17 mouse cellular contexts compared by ENCODE assay signal in genomic region chr12:103486726-103487125, GRCm38 (mm10). TPM values are rescaled to one million over a fixed set of nuclear protein-coding genes. Genes with fewer than 3 reads are reported as not detected.
A peak's percentile ranks its signal among the peaks of the same experiment; 100 is the strongest.
DNase-seq lines count a peak whose midpoint lies in the region; ATAC-seq and TF ChIP-seq lines count a peak whose summit lies in the region.
"Had no signal": no experiment of that assay in that cellular context is flagged by ENCODE, and none has a peak within 500 bp of the region (broad histone marks: within the 10 kb centered on the region; RNA-seq: fewer than 3 reads in every experiment).

No protein-coding gene starts in this region.

- ATAC-seq in hindbrain, embryonic 16.5 days: no peak
- no peak for ATAC-seq in midbrain, embryonic 16.5 days
- ATAC-seq: midbrain, embryonic 13.5 days had no signal

- DNase-seq in gastrocnemius, adult 2 months: peak; percentile 74
- DNase-seq in gastrocnemius, postnatal 10 days: no peak
- DNase-seq in cerebellum, adult 9-11 months: peak; percentile 85
- peak; percentile 46 for DNase-seq in heart, postnatal 25 days (ENCODE audit: low spot score)
- DNase-seq: kidney, adult 18-20 months; kidney, postnatal 25 days had no signal

- no peak overlapping the region; the same call in 1 of the 2 replicates for H3K4me3 ChIP-seq in gastrocnemius, adult 2 months
- no peak overlapping the region for H3K4me3 ChIP-seq in brown adipose tissue, adult 24 weeks (ENCODE audit: insufficient read depth, low read depth, low read length)
- no peak overlapping the region for H3K4me3 ChIP-seq in hindbrain, embryonic 16.5 days (ENCODE audit: low read length)
- H3K4me3 ChIP-seq in midbrain, embryonic 16.5 days (ENCODE audit: low read depth, low read length): no peak overlapping the region
- H3K4me3 ChIP-seq: erythroblast, embryonic 14.5 days; hindbrain, embryonic 13.5 days; limb, embryonic 10.5 days; liver, embryonic 15.5 days; midbrain, embryonic 13.5 days had no signal

- H3K4me2 ChIP-seq in hindbrain, embryonic 16.5 days (ENCODE audit: low read length): no peak overlapping the region
- no peak overlapping the region for H3K4me2 ChIP-seq in midbrain, embryonic 16.5 days (ENCODE audit: low read length)
- H3K4me2 ChIP-seq: hindbrain, embryonic 13.5 days; liver, embryonic 15.5 days; midbrain, embryonic 13.5 days had no signal

- peak overlapping the region; percentile 88 for H3K27ac ChIP-seq in gastrocnemius, adult 2 months
- peak overlapping the region; percentile 97 for H3K27ac ChIP-seq in brown adipose tissue, adult 24 weeks (replicated peaks; ENCODE audit: low read depth, low read length)
- H3K27ac ChIP-seq in hindbrain, embryonic 16.5 days (ENCODE audit: low read depth, low read length): no peak overlapping the region
- H3K27ac ChIP-seq in midbrain, embryonic 16.5 days (ENCODE audit: low read length): no peak overlapping the region
- H3K27ac ChIP-seq: hindbrain, embryonic 13.5 days; limb, embryonic 10.5 days; liver, embryonic 15.5 days; macrophage; midbrain, embryonic 13.5 days had no signal

- peaks cover 19% of the 10 kb centered on the region for H3K4me1 ChIP-seq in brown adipose tissue, adult 24 weeks (ENCODE audit: control insufficient read depth, insufficient read depth, insufficient read length, low read length)
- no peaks in the 10 kb centered on the region for H3K4me1 ChIP-seq in hindbrain, embryonic 16.5 days (ENCODE audit: control insufficient read depth, insufficient read depth, low read depth, low read length)
- H3K4me1 ChIP-seq in midbrain, embryonic 16.5 days (ENCODE audit: control insufficient read depth, insufficient read depth, low read length): no peaks in the 10 kb centered on the region
- H3K4me1 ChIP-seq: hindbrain, embryonic 13.5 days; limb, embryonic 10.5 days; liver, embryonic 15.5 days; midbrain, embryonic 13.5 days had no signal

- no peaks in the 10 kb centered on the region for H3K36me3 ChIP-seq in hindbrain, embryonic 16.5 days (ENCODE audit: control insufficient read depth, insufficient read depth, low read length)
- H3K36me3 ChIP-seq in midbrain, embryonic 16.5 days (ENCODE audit: control insufficient read depth, insufficient read depth, low read length): no peaks in the 10 kb centered on the region
- H3K36me3 ChIP-seq: G1E; hindbrain, embryonic 13.5 days; limb, embryonic 10.5 days; liver, embryonic 15.5 days; midbrain, embryonic 13.5 days had no signal

- intact Hi-C loops in gastrocnemius, adult 2 months (cut with DNase I): no loop called here
- intact Hi-C loops in heart, postnatal 25 days (cut with DNase I): no loop called here

- no peak for TF ChIP-seq CTCF in gastrocnemius, adult 2 months (IDR thresholded peaks at IDR 0.05)

- no peaks in the 10 kb centered on the region for H3K9me3 ChIP-seq in hindbrain, embryonic 16.5 days (ENCODE audit: control insufficient read depth, low read length)
- H3K9me3 ChIP-seq in midbrain, embryonic 16.5 days (replicated peaks; ENCODE audit: control insufficient read depth, low read length, poor library complexity, severe bottlenecking): no peaks in the 10 kb centered on the region
- H3K9me3 ChIP-seq: G1E; hindbrain, embryonic 13.5 days; limb, embryonic 10.5 days; liver, embryonic 15.5 days; midbrain, embryonic 13.5 days had no signal

- H3K27me3 ChIP-seq in hindbrain, embryonic 16.5 days (replicated peaks; ENCODE audit: control insufficient read depth, insufficient read depth, low read length): no peaks in the 10 kb centered on the region
- no peaks in the 10 kb centered on the region for H3K27me3 ChIP-seq in midbrain, embryonic 16.5 days (ENCODE audit: control insufficient read depth, insufficient read depth, low read depth, low read length)
- H3K27me3 ChIP-seq: hindbrain, embryonic 13.5 days; liver, embryonic 15.5 days; midbrain, embryonic 13.5 days had no signal

- H3K9ac ChIP-seq in hindbrain, embryonic 16.5 days (ENCODE audit: low read depth, low read length): no peak overlapping the region
- no peak overlapping the region for H3K9ac ChIP-seq in midbrain, embryonic 16.5 days (ENCODE audit: low read depth, low read length)
- H3K9ac ChIP-seq: hindbrain, embryonic 13.5 days; liver, embryonic 15.5 days; midbrain, embryonic 13.5 days had no signal

- 100% methylated on average over 1 of the region's 1 CpGs for WGBS in hindbrain, embryonic 16.5 days
- 91% methylated on average over 1 of the region's 1 CpGs for WGBS in midbrain, embryonic 16.5 days

RNA-seq across cellular contexts. Expression of gene Ifi27l2b, which starts 29.7 kb away (rescaled TPM):
- total RNA-seq in gastrocnemius, adult 2 months (2021): not detected
- not detected for total RNA-seq in gastrocnemius, postnatal 10 days (2021)
- not detected in 2 replicates for polyA plus RNA-seq in brown adipose tissue, adult 24 weeks (2012; ENCODE audit: insufficient read depth, insufficient read length, missing spikeins)
- total RNA-seq in heart, postnatal 25 days (2021): under 1 TPM in 1 of 2 experiments, not detected in 1; 0.23 TPM
- polyA plus RNA-seq in hindbrain, embryonic 16.5 days (2015; fragmentation: Nextera tagmentation; extraction: Ambion mirVana): not detected in 2 replicates
- polyA plus RNA-seq in midbrain, embryonic 16.5 days (2015; fragmentation: Nextera tagmentation; extraction: Ambion mirVana): not detected in 2 replicates
- total RNA-seq: granulocyte monocyte progenitor cell, adult 5-6 weeks had no signal
- polyA plus RNA-seq: erythroblast, embryonic 14.5 days; G1E; hindbrain, embryonic 13.5 days; limb, embryonic 10.5 days; liver, embryonic 15.5 days; macrophage; midbrain, embryonic 13.5 days had no signal

RNA-seq across cellular contexts. Expression of gene Ifi27l2a, which starts 43.2 kb away (rescaled TPM):
- total RNA-seq in gastrocnemius, adult 2 months (2021): 10 to 100 TPM in 1 of 2 experiments, 1 to 10 TPM in 1; 5.9 to 11.1 TPM
- total RNA-seq in gastrocnemius, postnatal 10 days (2021): 1 to 10 TPM; 7.7 to 7.8 TPM
- polyA plus RNA-seq in brown adipose tissue, adult 24 weeks (2012; ENCODE audit: insufficient read depth, insufficient read length, missing spikeins): 1,113 and 2,189 TPM in 2 replicates
- total RNA-seq in heart, postnatal 25 days (2021): 10 to 100 TPM; 18.2 to 31.0 TPM
- polyA plus RNA-seq in hindbrain, embryonic 16.5 days (2015; fragmentation: Nextera tagmentation; extraction: Ambion mirVana): 2.2 and 2.6 TPM in 2 replicates
- polyA plus RNA-seq in midbrain, embryonic 16.5 days (2015; fragmentation: Nextera tagmentation; extraction: Ambion mirVana): 1.6 and 2.3 TPM in 2 replicates

RNA-seq across cellular contexts. Expression of gene Ppp4r4, which starts 45.4 kb away (rescaled TPM):
- under 1 TPM; 0.25 to 0.31 TPM for total RNA-seq in gastrocnemius, adult 2 months (2021)
- under 1 TPM; 0.25 to 0.87 TPM for total RNA-seq in gastrocnemius, postnatal 10 days (2021)
- 1.0 and 3.8 TPM in 2 replicates for polyA plus RNA-seq in brown adipose tissue, adult 24 weeks (2012; ENCODE audit: insufficient read depth, insufficient read length, missing spikeins)
- under 1 TPM; 0.39 to 0.45 TPM for total RNA-seq in heart, postnatal 25 days (2021)
- polyA plus RNA-seq in hindbrain, embryonic 16.5 days (2015; fragmentation: Nextera tagmentation; extraction: Ambion mirVana): 3.4 and 4.1 TPM in 2 replicates
- 2.8 and 3.6 TPM in 2 replicates for polyA plus RNA-seq in midbrain, embryonic 16.5 days (2015; fragmentation: Nextera tagmentation; extraction: Ambion mirVana)
- polyA plus RNA-seq: erythroblast, embryonic 14.5 days; G1E had no signal

RNA-seq across cellular contexts. Expression of gene Ifi27, which starts 52.7 kb away (rescaled TPM):
- 10 to 100 TPM; 46.8 to 61.0 TPM for total RNA-seq in gastrocnemius, adult 2 months (2021)
- total RNA-seq in gastrocnemius, postnatal 10 days (2021): 100 to 1,000 TPM; 104 to 113 TPM
- 2,121 and 2,899 TPM in 2 replicates for polyA plus RNA-seq in brown adipose tissue, adult 24 weeks (2012; ENCODE audit: insufficient read depth, insufficient read length, missing spikeins)
- total RNA-seq in heart, postnatal 25 days (2021): 10 to 100 TPM; 56.3 to 68.1 TPM
- 16.6 TPM in 2 replicates for polyA plus RNA-seq in hindbrain, embryonic 16.5 days (2015; fragmentation: Nextera tagmentation; extraction: Ambion mirVana)
- 10.0 and 12.3 TPM in 2 replicates for polyA plus RNA-seq in midbrain, embryonic 16.5 days (2015; fragmentation: Nextera tagmentation; extraction: Ambion mirVana)

Comparison
In these comparisons a context has a peak if more than half of its experiments do, and no peak if none do; other contexts are left out.
1. H3K27ac ChIP-seq: peak in gastrocnemius, adult 2 months (single experiment) and brown adipose tissue, adult 24 weeks (single experiment); none in hindbrain, embryonic 16.5 days (single experiment) and midbrain, embryonic 16.5 days (single experiment).